Mouse (Mus musculus) right cerebral cortex, postnatal 4 days (tissue): Measurements from ENCODE around the gene Tsr1.

Source experiments
- DNase-seq: peaks from one replicate; pipeline ENCODE4 v3.0.0-alpha.2; 2022

Tsr1 gene

GRCm38 (mm10) chr11:74898517-74898827 lies 601 bp downstream of the Tsr1 start:
- DNase-seq: no peak

- no peak for DNase-seq
Observed at GRCm38 (mm10) chr11:74901555-74901954, 3.7 kb downstream of the Tsr1 start.

- DNase-seq: no peak
Observed at GRCm38 (mm10) chr11:74902416-74902815, 4.5 kb downstream of the Tsr1 start.

- DNase-seq: no peak
Observed at GRCm38 (mm10) chr11:74907850-74908249, 10.0 kb downstream of the Tsr1 start.

GRCm38 (mm10) chr11:74908618-74909399 lies 10.9 kb downstream of the Tsr1 start:
- no peak for DNase-seq

- no peak for DNase-seq
Observed at GRCm38 (mm10) chr11:74909978-74910377, 12.1 kb downstream of the Tsr1 start.

GRCm38 (mm10) chr11:74912492-74912891 lies 14.6 kb downstream of the Tsr1 start:
- DNase-seq: no peak

GRCm38 (mm10) chr11:74919249-74919648 lies 21.4 kb downstream of the Tsr1 start:
- no peak for DNase-seq

GRCm38 (mm10) chr11:74924149-74924548 lies 26.3 kb downstream of the Tsr1 start:
- peak; percentile 21 for DNase-seq

- peak; percentile 97 for DNase-seq
Observed at GRCm38 (mm10) chr11:74925577-74926387, 27.9 kb downstream of the Tsr1 start, which contains the start of the genes Smg6 and Srr. Gene Smg6, plus strand, starts transcription at chr11:74925823. Gene Srr, minus strand, starts transcription at chr11:74925948.

- no peak for DNase-seq
Observed at GRCm38 (mm10) chr11:74926388-74927005, 28.6 kb downstream of the Tsr1 start.

- no peak for DNase-seq
Observed at GRCm38 (mm10) chr11:74927236-74927725, 29.4 kb downstream of the Tsr1 start.

GRCm38 (mm10) chr11:74929111-74929510 lies 31.2 kb downstream of the Tsr1 start:
- no peak for DNase-seq

- no peak for DNase-seq
Observed at GRCm38 (mm10) chr11:74930391-74930790, 32.5 kb downstream of the Tsr1 start.

GRCm38 (mm10) chr11:74946348-74946747 lies 48.5 kb downstream of the Tsr1 start:
- no peak for DNase-seq

- no peak for DNase-seq
Observed at GRCm38 (mm10) chr11:74954901-74955300, 57.0 kb downstream of the Tsr1 start.

- no peak for DNase-seq
Observed at GRCm38 (mm10) chr11:74956006-74956405, 58.1 kb downstream of the Tsr1 start.

- no peak for DNase-seq
Observed at GRCm38 (mm10) chr11:74957600-74957999, 59.7 kb downstream of the Tsr1 start.
